Mouse (Mus musculus) lung, postnatal 36 days (tissue): ENCODE measurements around the gene Acat1.

Experiments
- DNase-seq: peaks from one replicate; pipeline ENCODE4 v3.0.0; 2022; ENCODE audit warnings: mixed read lengths

The Acat1 gene

DNA sequence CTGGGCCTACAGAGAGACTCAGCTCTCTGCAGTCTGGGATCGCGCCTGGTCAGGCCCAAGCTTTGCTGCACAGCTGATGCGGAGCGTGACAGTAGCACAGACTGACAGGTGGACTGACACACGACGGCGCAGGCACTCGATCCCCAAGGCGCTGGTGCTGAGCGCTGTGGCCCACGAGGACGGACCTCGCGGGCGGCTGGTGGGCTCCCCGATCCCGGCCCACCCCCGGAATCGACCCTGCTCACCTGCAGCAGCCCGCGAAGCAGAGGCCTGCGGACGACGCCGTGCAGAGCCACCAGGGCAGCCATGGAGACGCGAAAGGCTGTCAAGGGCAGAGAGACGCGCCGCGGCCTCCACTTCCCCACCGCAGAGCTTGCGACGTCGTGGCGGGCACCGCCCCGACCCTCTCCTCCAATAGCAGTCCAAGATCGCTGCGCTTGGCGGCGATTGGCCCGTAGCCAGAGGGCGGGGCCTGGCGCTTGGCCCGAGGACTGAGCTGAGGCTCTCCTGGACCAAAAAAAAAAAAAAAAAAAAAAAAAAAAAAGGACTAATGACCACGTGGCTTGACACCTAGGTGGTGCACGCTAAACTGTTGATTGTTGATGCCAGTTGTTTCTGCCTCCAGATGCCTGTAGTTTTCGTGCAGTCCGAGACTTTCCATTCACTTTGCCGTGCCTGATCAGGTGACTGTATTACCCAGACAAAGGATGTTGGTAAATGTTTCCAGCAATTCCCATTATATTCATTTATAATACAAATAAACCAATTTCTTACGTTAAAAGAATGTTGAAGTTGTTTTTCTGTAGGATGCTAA is at the start of gene Acat1:
Acat1 (minus strand) TSS at position 415 of the 814 bp plus-strand sequence.
- DNase-seq: peak; percentile 97

DNA sequence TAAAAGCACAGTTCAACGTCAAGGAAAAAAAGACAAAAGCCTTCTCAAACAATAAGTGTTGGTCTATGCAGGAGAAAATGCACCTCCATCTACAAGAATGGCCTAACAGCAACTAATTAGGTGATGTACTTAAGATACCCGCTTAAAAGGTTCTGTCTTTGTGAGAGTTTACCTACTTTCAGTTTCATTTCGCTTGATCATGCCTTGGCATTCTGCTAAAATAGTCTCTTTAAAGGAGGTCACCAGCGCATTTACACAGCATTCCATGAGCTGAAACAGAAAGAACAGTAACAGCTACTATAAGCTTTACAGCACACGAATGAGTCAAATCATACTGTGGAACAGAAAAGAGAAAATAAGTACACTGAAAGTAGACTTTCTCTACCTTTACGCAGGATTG is 24.6 kb upstream of the Acat1 start:
- no peak for DNase-seq

- no peak for DNase-seq
Measured at GRCm38 (mm10) chr9:53615246-53615645, 5.1 kb upstream of the Acat1 start.

DNA sequence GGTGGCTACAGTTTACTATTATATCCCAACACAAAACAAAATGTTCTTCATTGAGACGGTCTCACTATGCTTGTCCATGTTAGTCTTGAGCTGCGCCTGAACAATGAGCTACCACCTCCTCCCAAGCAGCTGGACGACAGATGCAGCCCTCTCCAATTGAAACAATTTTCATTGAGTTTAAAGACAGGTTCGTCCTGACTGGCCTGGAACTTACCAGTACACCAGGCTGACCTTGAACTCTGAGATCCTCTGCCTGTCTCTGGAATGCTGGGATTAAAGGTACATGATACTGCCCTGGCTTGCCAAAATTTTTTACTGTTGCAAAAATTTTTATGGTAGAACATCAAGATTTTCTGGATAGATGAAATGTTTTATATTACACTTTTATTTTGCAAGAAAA is 4.1 kb upstream of the Acat1 start:
- no peak for DNase-seq

DNA sequence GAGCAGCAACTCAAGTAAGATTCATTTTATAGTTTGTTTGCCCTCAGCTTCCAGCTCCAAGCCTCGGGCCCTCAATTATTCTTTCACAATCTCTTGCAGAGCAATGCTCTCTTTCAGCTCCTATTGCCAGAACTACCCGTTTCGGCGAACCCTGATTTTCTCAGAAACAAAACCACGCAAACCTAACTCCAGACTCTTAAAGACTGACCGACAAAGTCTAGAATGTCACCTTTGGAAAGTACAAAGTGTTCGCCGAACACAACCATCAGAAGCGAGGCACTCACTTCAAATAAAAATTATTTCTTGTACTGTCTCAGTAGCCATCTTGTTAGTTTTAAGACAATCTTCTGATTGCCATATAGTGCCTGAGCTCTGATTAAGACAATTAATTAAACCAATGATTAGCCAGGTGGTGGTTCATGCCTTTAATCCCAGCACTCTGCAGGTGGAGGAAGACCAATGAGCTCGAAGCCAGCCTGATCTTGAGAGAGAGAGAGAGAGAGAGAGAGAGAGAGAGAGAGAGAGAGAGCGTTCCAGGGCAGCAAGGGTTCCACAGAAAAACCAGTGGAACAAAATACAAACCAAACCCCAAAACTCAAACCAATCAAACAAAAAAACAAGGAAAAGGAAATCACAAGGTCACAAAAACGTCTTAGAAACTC is 745 bp downstream of the Acat1 start:
- DNase-seq: peak; percentile 10

- DNase-seq: no peak
Measured at GRCm38 (mm10) chr9:53607816-53608215, 2.4 kb downstream of the Acat1 start.

GRCm38 (mm10) chr9:53607192-53607591 is 3.0 kb downstream of the Acat1 start:
- no peak for DNase-seq

GRCm38 (mm10) chr9:53604954-53605353 is 5.2 kb downstream of the Acat1 start:
- no peak for DNase-seq

DNA sequence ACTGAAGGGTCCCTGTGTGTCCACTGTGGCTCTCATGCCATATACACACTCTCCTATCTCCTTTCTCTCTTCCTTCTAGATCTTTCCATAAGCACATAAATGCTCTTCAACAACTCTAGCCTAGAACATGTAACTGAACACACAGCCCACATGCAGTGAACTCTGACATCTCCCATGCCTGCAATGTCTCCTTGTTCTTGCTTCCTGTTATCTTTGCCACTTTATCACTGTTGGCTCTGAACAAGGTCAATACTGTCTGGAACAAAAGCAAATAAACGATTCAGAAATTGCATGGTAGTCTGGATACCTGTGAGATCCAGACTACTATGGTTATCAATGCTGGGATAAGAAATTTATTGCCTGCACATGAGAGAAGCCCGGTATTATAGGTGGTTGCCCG is 6.3 kb downstream of the Acat1 start:
- DNase-seq: no peak

DNA sequence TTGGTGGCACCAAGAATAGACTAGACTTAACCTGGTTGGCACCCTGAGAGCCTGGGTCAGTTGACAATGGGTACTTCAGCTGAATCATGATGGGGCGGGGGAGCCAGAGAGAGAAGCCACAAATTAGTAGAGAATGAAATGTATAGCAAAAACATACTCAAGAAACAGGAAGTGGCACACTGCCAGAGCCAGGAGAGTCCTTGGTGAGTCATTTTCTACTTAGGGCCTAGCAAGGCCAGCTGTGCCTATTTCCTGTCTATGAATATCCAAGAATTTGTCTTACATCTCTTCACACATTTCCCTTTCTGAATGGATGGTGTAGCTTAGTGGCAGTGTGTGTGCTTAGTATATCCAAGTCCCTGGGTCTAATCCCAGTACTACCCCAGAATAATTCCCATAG is 6.8 kb downstream of the Acat1 start:
- DNase-seq: peak; percentile 61

DNA sequence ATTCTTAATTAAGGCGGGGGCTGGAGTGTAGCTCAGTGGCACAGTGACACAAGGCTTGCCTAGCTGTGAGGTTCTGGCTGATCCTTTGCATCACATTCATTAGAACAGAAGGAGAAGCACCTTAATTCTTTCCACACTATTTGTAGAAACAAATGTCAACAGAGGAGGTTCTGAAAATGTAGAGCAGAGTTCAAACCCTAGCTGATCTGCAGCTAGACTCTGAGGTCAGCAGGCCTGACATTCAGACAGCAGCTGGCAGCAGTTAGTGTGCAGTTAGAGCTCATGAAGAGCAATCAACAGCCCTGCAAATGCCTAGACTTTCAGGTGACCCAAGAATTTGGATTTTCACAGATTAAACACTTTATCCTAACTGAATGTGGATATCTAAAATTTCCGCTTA is 8.6 kb downstream of the Acat1 start:
- DNase-seq: peak; percentile 5

- no peak for DNase-seq
Measured at GRCm38 (mm10) chr9:53598631-53599030, 11.6 kb downstream of the Acat1 start.

DNA sequence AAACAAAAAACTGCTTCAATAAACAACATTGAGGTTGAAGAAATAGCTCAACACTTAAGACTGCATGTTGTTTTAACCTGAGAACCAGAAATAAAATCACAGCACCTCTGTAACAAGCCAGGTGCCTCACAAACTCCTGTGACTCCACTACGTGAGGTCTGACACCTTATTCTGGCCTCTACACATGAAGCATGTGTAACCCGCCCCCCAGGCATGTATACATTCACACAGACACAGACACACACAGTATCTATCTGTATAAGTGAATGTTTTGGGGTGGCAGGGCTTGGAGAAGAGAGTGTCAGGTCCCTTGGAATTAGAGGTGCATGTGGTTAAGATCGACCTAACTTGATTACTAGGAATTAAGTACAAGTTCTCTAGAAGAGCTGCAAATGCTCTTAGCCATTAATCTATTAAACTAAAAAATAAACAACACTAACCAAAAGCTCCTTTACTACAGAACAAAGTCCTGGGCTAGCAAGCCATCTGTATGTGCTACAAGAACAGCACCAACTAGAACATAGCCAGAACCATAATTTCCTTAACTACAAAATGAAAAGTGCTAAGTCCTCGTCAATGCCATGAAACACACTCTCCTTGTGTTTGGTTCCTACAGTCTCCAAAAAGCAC is 13.1 kb downstream of the Acat1 start:
- DNase-seq: no peak

DNA sequence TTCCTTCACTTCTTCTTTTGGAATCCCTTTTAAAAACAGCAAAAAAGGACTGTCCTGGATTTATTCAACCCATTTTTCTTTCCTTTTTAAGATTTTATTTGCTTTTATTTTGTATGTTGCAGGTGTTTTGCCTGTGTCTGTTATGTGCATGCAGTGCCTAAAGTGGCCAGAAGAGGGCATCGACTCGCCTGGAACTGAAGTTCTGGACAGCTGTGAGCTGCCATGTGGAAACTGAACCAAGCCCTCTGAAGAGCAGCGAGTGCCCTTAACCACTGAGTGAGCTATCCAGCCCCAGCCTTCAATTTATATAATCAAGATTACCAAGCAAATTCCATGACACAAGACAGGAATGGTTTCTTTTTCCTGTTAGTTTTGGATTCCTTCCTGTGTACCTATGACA is 15.4 kb downstream of the Acat1 start:
- DNase-seq: peak; percentile 88

- DNase-seq: no peak
Measured at GRCm38 (mm10) chr9:53581870-53582269, 28.3 kb downstream of the Acat1 start.

GRCm38 (mm10) chr9:53575721-53576120 is 34.5 kb downstream of the Acat1 start:
- DNase-seq: no peak

- no peak for DNase-seq
Measured at GRCm38 (mm10) chr9:53572516-53573307, 37.5 kb downstream of the Acat1 start.

GRCm38 (mm10) chr9:53570662-53571061 is 39.5 kb downstream of the Acat1 start:
- no peak for DNase-seq

- DNase-seq: peak; percentile 14
Measured at GRCm38 (mm10) chr9:53537336-53537965, 72.7 kb downstream of the Acat1 start.

GRCm38 (mm10) chr9:53536558-53537320 is 73.4 kb downstream of the Acat1 start, which contains the start of the genes Atm and Npat:
Atm (minus strand) TSS chr9:53536740.
Npat (plus strand) TSS chr9:53537047.
- peak; percentile 99 for DNase-seq
